Mouse (Mus musculus): ENCODE results near the gene Itgb1bp1. TPM values are rescaled to one million over a fixed set of nuclear protein-coding genes. Genes with fewer than 3 reads are reported as not detected.

Itgb1bp1 gene
- polyA plus RNA-seq, 1 experiment from 2014 or later, result 20.3 TPM

- Histone ChIP-seq H3K9ac (no peak overlapping the region), H3K36me3 (replicated peaks) (no peaks in the 10 kb centered on the region), H3K4me3 (replicated peaks) (no peak overlapping the region), H3K4me2 (no peak overlapping the region), H3K9me3 (replicated peaks) (no peaks in the 10 kb centered on the region), H3K27ac (replicated peaks) (no peak overlapping the region), H3K27me3 (no peaks in the 10 kb centered on the region), H3K4me1 (replicated peaks) (no peaks in the 10 kb centered on the region)
- 61% methylated on average over 3 of the region's 3 CpGs for WGBS (ENCODE audit: insufficient replicate concordance)
- no peak for ATAC-seq (ENCODE audit: insufficient read depth)
Observed at GRCm38 (mm10) chr12:21241965-21242364, 44.1 kb downstream of the Itgb1bp1 start.

GRCm38 (mm10) chr12:21234560-21234959 lies 51.5 kb downstream of the Itgb1bp1 start:
- Histone ChIP-seq H3K36me3 (replicated peaks) (no peaks in the 10 kb centered on the region), H3K4me3 (replicated peaks) (no peak overlapping the region), H3K4me2 (no peak overlapping the region), H3K4me1 (replicated peaks) (peaks cover 4% of the 10 kb centered on the region), H3K27ac (replicated peaks) (no peak overlapping the region), H3K27me3 (no peaks in the 10 kb centered on the region), H3K9me3 (replicated peaks) (no peaks in the 10 kb centered on the region), H3K9ac (no peak overlapping the region)
- 32% methylated on average over 2 of the region's 2 CpGs for WGBS (ENCODE audit: insufficient replicate concordance)
- no peak for ATAC-seq (ENCODE audit: insufficient read depth)

GRCm38 (mm10) chr12:21233727-21234126 lies 52.4 kb downstream of the Itgb1bp1 start:
- H3K36me3 ChIP-seq (replicated peaks), result no peaks in the 10 kb centered on the region
- 67% methylated on average over 7 of the region's 7 CpGs for WGBS (ENCODE audit: insufficient replicate concordance)
- H3K27me3 ChIP-seq, result no peaks in the 10 kb centered on the region
- no peaks in the 10 kb centered on the region for H3K9me3 ChIP-seq (replicated peaks)
- H3K4me3 ChIP-seq (replicated peaks), result no peak overlapping the region
- no peak overlapping the region for H3K27ac ChIP-seq (replicated peaks)
- H3K9ac ChIP-seq, result no peak overlapping the region
- no peak for ATAC-seq (ENCODE audit: insufficient read depth)
- no peak overlapping the region for H3K4me2 ChIP-seq
- H3K4me1 ChIP-seq (replicated peaks), result peaks cover 12% of the 10 kb centered on the region

GRCm38 (mm10) chr12:21229076-21229918 lies 56.8 kb downstream of the Itgb1bp1 start:
- peak; percentile 74 for ATAC-seq (ENCODE audit: insufficient read depth)
- no peak overlapping the region for H3K4me3 ChIP-seq (replicated peaks)
- H3K27ac ChIP-seq (replicated peaks), result 0 out of 2 replicates have a peak overlapping the region, but pooled peaks have one; percentile 41
- H3K9ac ChIP-seq, result no peak overlapping the region
- H3K27me3 ChIP-seq, result no peaks in the 10 kb centered on the region
- H3K36me3 ChIP-seq (replicated peaks), result no peaks in the 10 kb centered on the region
- WGBS (ENCODE audit: insufficient replicate concordance), result 42% methylated on average over 17 of the region's 17 CpGs
- peak overlapping the region; percentile 33 for H3K4me2 ChIP-seq
- no peaks in the 10 kb centered on the region for H3K9me3 ChIP-seq (replicated peaks)
- H3K4me1 ChIP-seq (replicated peaks), result peaks cover 41% of the 10 kb centered on the region

GRCm38 (mm10) chr12:21228650-21229049 lies 57.4 kb downstream of the Itgb1bp1 start:
- H3K9me3 ChIP-seq (replicated peaks), result no peaks in the 10 kb centered on the region
- H3K4me3 ChIP-seq (replicated peaks), result no peak overlapping the region
- H3K27ac ChIP-seq (replicated peaks), result 0 out of 2 replicates have a peak overlapping the region, but pooled peaks have one; percentile 41
- peaks cover 46% of the 10 kb centered on the region for H3K4me1 ChIP-seq (replicated peaks)
- H3K9ac ChIP-seq, result no peak overlapping the region
- H3K27me3 ChIP-seq, result no peaks in the 10 kb centered on the region
- H3K4me2 ChIP-seq, result peak overlapping the region; percentile 33
- 21% methylated on average over 4 of the region's 4 CpGs for WGBS (ENCODE audit: insufficient replicate concordance)
- ATAC-seq (ENCODE audit: insufficient read depth), result peak; percentile 30; the same call in 1 of the 2 replicates
- no peaks in the 10 kb centered on the region for H3K36me3 ChIP-seq (replicated peaks)

GRCm38 (mm10) chr12:21227076-21227980 lies 58.8 kb downstream of the Itgb1bp1 start:
- 13% methylated on average over 6 of the region's 6 CpGs for WGBS (ENCODE audit: insufficient replicate concordance)
- Histone ChIP-seq H3K9ac (no peak overlapping the region), H3K27ac (replicated peaks) (peak overlapping the region; percentile 64), H3K9me3 (replicated peaks) (no peaks in the 10 kb centered on the region), H3K27me3 (no peaks in the 10 kb centered on the region), H3K4me3 (replicated peaks) (no peak overlapping the region), H3K4me1 (replicated peaks) (peaks cover 46% of the 10 kb centered on the region), H3K36me3 (replicated peaks) (no peaks in the 10 kb centered on the region), H3K4me2 (peak overlapping the region; percentile 26)
- peak; percentile 56 for ATAC-seq (ENCODE audit: insufficient read depth)

GRCm38 (mm10) chr12:21226316-21226715 lies 59.8 kb downstream of the Itgb1bp1 start:
- no peaks in the 10 kb centered on the region for H3K27me3 ChIP-seq

GRCm38 (mm10) chr12:21225358-21225757 lies 60.7 kb downstream of the Itgb1bp1 start:
- Histone ChIP-seq H3K27me3 (no peaks in the 10 kb centered on the region), H3K4me2 (no peak overlapping the region), H3K27ac (replicated peaks) (no peak overlapping the region), H3K4me1 (replicated peaks) (peaks cover 46% of the 10 kb centered on the region), H3K36me3 (replicated peaks) (no peaks in the 10 kb centered on the region), H3K9ac (no peak overlapping the region), H3K9me3 (replicated peaks) (no peaks in the 10 kb centered on the region), H3K4me3 (replicated peaks) (no peak overlapping the region)
- 70% methylated on average over 8 of the region's 8 CpGs for WGBS (ENCODE audit: insufficient replicate concordance)
- ATAC-seq (ENCODE audit: insufficient read depth), result no peak

More at GRCm38 (mm10) chr12:21226316-21226715, 59.8 kb downstream of the Itgb1bp1 start:
- H3K9me3 ChIP-seq (replicated peaks), result no peaks in the 10 kb centered on the region
- no peak for ATAC-seq (ENCODE audit: insufficient read depth)
- no peak overlapping the region for H3K9ac ChIP-seq
- no peaks in the 10 kb centered on the region for H3K36me3 ChIP-seq (replicated peaks)
- H3K4me3 ChIP-seq (replicated peaks), result no peak overlapping the region
- H3K27ac ChIP-seq (replicated peaks), result no peak overlapping the region
- 67% methylated on average over 9 of the region's 9 CpGs for WGBS (ENCODE audit: insufficient replicate concordance)
- H3K4me1 ChIP-seq (replicated peaks), result peaks cover 46% of the 10 kb centered on the region
- H3K4me2 ChIP-seq, result no peak overlapping the region

GRCm38 (mm10) chr12:21223923-21224322 lies 62.2 kb downstream of the Itgb1bp1 start:
- Histone ChIP-seq H3K36me3 (replicated peaks) (no peaks in the 10 kb centered on the region), H3K4me1 (replicated peaks) (peaks cover 35% of the 10 kb centered on the region), H3K9ac (no peak overlapping the region), H3K27me3 (no peaks in the 10 kb centered on the region), H3K27ac (replicated peaks) (no peak overlapping the region), H3K4me3 (replicated peaks) (no peak overlapping the region), H3K9me3 (replicated peaks) (no peaks in the 10 kb centered on the region), H3K4me2 (no peak overlapping the region)
- no peak for ATAC-seq (ENCODE audit: insufficient read depth)
- 55% methylated on average over 4 of the region's 4 CpGs for WGBS (ENCODE audit: insufficient replicate concordance)

- peaks cover 14% of the 10 kb centered on the region for H3K4me1 ChIP-seq (replicated peaks)
Observed at GRCm38 (mm10) chr12:21220596-21220995, 65.5 kb downstream of the Itgb1bp1 start.

More at GRCm38 (mm10) chr12:21220596-21220995, 65.5 kb downstream of the Itgb1bp1 start:
- Histone ChIP-seq H3K9ac (no peak overlapping the region), H3K4me3 (replicated peaks) (no peak overlapping the region), H3K4me2 (no peak overlapping the region), H3K27ac (replicated peaks) (no peak overlapping the region), H3K36me3 (replicated peaks) (0 out of 2 replicates have a peak, but pooled peaks cover 3% of the 10 kb centered on the region), H3K27me3 (no peaks in the 10 kb centered on the region), H3K9me3 (replicated peaks) (no peaks in the 10 kb centered on the region)
- 64% methylated on average over 1 of the region's 1 CpGs for WGBS (ENCODE audit: insufficient replicate concordance)
- no peak for ATAC-seq (ENCODE audit: insufficient read depth)

Data from liver, embryonic 15.5 days (tissue).